Mouse (Mus musculus): Measurements from ENCODE around the gene Lsm2. TPM values are rescaled to one million over a fixed set of nuclear protein-coding genes. Genes with fewer than 3 reads are reported as not detected.
"Not testable (repeated sequence)": the region's sequence is repeated elsewhere in the genome, so short reads cannot be mapped to it uniquely, and the experiment has no call there.

Lsm2 gene
- total RNA-seq, 4 experiments from 2014 or later: 14.1 to 22.5 (median 17.3) TPM

GRCm38 (mm10) chr17:34984218-34984617, 2.6 kb downstream of the Lsm2 start:
- no peak for DNase-seq (ENCODE audit: low spot score in 2 of 2)

GRCm38 (mm10) chr17:34994751-34995150, 13.1 kb downstream of the Lsm2 start:
- no peak for DNase-seq (ENCODE audit: low spot score in 2 of 2)

GRCm38 (mm10) chr17:34995192-34995591, 13.5 kb downstream of the Lsm2 start:
- DNase-seq (ENCODE audit: low spot score in 2 of 2): not testable (repeated sequence)

- not testable (repeated sequence) for DNase-seq (ENCODE audit: low spot score in 2 of 2)
Observed at GRCm38 (mm10) chr17:34995927-34996326, 14.3 kb downstream of the Lsm2 start.

- no peak for DNase-seq (ENCODE audit: low spot score in 2 of 2)
Observed at GRCm38 (mm10) chr17:34996411-34997141, 14.9 kb downstream of the Lsm2 start.

- no peak for DNase-seq (ENCODE audit: low spot score in 2 of 2)
Observed at GRCm38 (mm10) chr17:34997142-34997483, 15.5 kb downstream of the Lsm2 start.

- no peak for DNase-seq (ENCODE audit: low spot score in 2 of 2)
Observed at GRCm38 (mm10) chr17:34998526-34999430, 17.1 kb downstream of the Lsm2 start.

GRCm38 (mm10) chr17:34999871-35000716, 18.4 kb downstream of the Lsm2 start:
- not testable (repeated sequence) for DNase-seq (ENCODE audit: low spot score in 2 of 2)

GRCm38 (mm10) chr17:35000717-35001451, 19.2 kb downstream of the Lsm2 start, which contains the start of gene Vars:
Gene Vars (plus strand): TSS chr17:35000987.
- peak; percentile 69 to 74 for DNase-seq (ENCODE audit: low spot score in 2 of 2)

GRCm38 (mm10) chr17:35001452-35002152, 19.9 kb downstream of the Lsm2 start:
- DNase-seq (ENCODE audit: low spot score in 2 of 2): no peak

- DNase-seq (ENCODE audit: low spot score in 2 of 2): no peak
Observed at GRCm38 (mm10) chr17:35002153-35002865, 20.6 kb downstream of the Lsm2 start.

GRCm38 (mm10) chr17:35003022-35003838, 21.6 kb downstream of the Lsm2 start:
- no peak for DNase-seq (ENCODE audit: low spot score in 2 of 2)

GRCm38 (mm10) chr17:35004075-35004717, 22.5 kb downstream of the Lsm2 start:
- DNase-seq (ENCODE audit: low spot score in 2 of 2): no peak

GRCm38 (mm10) chr17:35005158-35005557, 23.5 kb downstream of the Lsm2 start:
- DNase-seq (ENCODE audit: low spot score in 2 of 2): no peak

GRCm38 (mm10) chr17:35005902-35006301, 24.2 kb downstream of the Lsm2 start:
- DNase-seq (ENCODE audit: low spot score in 2 of 2): not testable (repeated sequence)

- no peak for DNase-seq (ENCODE audit: low spot score in 2 of 2)
Observed at GRCm38 (mm10) chr17:35007387-35007991, 25.8 kb downstream of the Lsm2 start.

- DNase-seq (ENCODE audit: low spot score in 2 of 2): no peak
Observed at GRCm38 (mm10) chr17:35009586-35009985, 27.9 kb downstream of the Lsm2 start.

GRCm38 (mm10) chr17:35011440-35011839, 29.8 kb downstream of the Lsm2 start:
- DNase-seq (ENCODE audit: low spot score in 2 of 2): no peak
